Mouse (Mus musculus): ENCODE data around the gene Hist1h4b.
"Not testable (repeated sequence)": the region's sequence is repeated elsewhere in the genome, so short reads cannot be mapped to it uniquely, and the experiment has no call there.

Gene Hist1h4b

GRCm38 (mm10) chr13:23756790-23757189 is at the start of gene Hist1h4b:
Gene Hist1h4b (plus strand): TSS chr13:23757013.
- DNase-seq (ENCODE audit: low read depth, low spot score) = no peak

DNA sequence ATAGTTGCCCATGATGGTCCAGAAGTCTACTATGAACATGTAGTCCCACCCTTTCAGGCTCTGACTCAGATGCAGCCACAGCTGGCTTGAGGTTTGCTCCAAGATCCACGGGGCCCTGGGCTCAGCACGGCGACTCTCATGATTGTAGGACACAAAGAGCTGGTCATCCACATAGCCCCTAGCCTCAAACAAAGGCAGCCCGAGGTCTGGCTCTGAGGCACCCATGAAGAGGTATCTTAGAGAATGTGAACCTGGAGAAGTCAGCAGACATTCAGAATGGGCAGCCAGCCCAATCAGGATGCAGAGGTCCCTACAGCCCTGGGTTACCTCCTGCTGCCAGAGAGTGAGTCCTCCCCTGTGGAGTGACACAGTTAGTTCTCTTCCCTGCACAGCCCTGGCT is 48.8 kb upstream of the Hist1h4b start:
- DNase-seq (ENCODE audit: low read depth, low spot score) = no peak

DNA sequence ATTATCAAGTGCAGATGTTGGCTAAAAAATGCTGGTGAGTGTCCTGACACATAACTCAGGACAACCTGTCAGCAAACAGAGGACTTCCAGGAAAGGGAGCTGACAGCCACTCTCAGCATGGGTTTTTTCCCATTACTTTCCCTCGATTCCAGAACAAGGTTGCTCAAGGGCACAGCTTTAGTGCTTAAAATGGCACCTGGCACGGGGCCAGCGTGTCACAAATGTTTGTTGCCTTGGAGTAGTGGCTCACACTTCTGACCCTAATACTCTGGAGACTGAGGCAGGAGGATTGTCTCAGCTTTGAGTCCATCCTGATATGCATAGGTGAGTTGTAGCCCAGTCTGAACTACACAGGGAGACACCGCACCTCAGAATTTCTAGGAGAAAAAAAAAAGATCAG is 48.2 kb upstream of the Hist1h4b start:
- DNase-seq (ENCODE audit: low read depth, low spot score) = no peak

DNA sequence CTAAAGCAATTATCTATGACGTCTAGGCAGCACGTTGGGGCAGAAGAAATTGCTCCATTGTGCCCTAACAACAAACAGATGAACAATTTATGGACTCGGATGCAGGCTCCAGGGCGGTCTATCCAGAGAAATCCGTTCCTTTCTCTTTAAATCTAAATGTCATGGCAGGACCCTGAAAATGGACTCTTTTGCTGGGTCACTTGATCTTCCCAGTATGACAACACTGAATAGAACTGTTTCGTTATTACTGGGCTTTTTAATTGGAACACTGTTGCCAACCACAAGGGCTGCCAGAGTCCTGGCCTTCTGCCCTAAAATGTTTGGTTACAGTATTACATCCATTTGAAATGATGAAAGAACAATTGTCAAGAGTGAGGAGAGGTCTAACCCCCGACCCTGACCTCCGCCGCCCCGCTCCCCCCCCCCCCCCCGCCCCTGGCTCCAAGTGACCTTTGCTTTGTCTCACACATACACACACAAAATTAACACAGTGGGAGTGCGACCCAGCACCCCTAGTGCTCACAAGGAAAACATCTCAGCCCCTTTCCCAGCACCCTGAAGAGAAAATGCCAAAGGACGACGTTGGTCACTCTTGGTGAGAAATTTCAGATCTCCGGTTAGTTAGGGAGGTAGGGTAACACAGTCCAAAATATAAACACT is 47.0 kb upstream of the Hist1h4b start:
- no peak for DNase-seq (ENCODE audit: low read depth, low spot score)

- no peak for DNase-seq (ENCODE audit: low read depth, low spot score)
Observed at GRCm38 (mm10) chr13:23710374-23711089, 46.3 kb upstream of the Hist1h4b start, which contains the start of gene Hfe. Gene Hfe (minus strand): TSS chr13:23710854.

DNA sequence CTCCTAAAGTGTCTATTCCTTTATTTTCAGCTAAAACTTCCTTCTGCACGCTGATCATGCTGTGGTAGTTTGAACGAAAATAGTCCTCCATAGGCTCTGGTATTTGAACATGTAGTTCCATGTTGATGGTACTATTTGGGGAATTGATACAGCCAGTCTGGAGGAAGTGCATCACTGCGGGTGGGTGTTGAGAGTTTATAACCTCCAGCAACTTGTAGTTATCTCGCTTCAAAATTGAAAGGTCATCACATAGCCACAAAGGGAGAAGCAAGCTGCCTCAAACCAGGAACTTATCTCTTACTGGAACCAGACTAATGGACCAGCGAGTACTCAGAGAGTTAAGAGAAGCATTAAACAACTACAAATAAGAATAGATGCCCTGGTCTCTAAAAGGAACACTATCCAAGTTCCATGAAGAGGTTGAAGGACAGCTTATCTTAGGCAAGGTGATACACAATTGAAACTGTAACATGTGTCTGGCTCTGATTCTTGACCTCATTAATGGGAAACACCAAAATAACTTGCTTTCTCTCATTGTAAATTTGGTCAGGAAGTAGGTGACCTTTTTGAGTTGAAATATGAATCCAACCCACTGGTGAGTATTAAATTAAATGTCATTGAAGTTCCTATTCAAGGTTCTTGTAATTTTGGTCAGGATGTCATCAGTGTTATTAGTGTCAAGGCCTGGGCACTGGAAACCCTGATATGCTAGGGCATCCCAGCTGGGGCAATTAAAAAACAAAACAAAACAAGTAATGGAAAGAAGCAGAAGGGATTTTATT is 40.4 kb upstream of the Hist1h4b start:
- no peak for DNase-seq (ENCODE audit: low read depth, low spot score)

DNA sequence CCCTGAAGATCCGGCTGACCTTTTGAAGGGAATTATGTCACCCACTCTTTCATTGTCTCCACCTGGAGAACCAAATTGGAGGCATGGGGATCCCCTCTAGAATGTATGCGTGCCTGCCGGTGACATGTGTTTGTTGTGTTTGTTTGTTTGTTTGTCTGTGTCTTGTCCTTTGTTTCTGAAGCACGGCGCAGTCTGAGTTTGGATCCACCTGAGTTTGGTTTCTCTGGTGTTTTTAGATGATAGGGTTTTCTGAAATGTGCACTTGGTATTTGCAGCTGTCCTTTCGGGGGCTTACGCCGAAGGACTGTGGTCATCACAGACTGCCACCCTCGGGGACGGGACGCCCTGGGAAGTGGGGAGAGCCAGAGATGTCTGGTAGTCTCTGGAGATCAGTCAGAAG is 39.6 kb upstream of the Hist1h4b start:
- DNase-seq (ENCODE audit: low read depth, low spot score) = no peak

DNA sequence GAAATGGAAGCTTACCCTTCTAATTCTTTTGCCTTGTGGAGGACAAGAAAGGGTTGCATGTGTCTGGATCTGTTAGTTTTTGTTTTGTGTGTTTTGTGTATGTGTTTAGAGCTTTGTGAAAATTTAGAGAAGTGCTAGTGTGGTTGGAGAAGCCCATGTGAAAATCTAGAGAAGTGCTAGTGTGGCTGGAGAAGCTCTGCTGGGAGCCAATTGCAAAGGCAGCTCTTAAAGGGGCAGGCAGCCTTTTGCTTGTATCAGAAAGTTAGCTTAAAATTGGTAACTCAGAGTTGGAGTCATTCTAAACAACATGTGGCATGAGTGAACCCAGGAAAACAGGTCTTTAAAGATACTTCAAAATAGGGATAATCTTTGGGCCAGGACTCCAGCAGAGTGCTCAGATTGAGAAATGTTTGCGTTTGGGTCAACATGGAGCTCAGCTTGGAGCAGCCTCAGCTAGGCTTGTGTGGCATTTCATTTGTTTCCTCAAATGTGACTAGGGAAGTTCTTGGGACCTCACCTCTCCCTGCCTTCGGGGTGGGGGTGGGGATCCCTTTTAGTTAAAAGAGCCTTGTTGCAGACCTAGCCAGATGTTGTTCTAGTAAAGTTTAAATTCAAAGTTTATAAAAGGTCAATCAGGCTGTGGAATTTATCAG is 39.1 kb upstream of the Hist1h4b start:
- not testable (repeated sequence) for DNase-seq (ENCODE audit: low read depth, low spot score)

DNA sequence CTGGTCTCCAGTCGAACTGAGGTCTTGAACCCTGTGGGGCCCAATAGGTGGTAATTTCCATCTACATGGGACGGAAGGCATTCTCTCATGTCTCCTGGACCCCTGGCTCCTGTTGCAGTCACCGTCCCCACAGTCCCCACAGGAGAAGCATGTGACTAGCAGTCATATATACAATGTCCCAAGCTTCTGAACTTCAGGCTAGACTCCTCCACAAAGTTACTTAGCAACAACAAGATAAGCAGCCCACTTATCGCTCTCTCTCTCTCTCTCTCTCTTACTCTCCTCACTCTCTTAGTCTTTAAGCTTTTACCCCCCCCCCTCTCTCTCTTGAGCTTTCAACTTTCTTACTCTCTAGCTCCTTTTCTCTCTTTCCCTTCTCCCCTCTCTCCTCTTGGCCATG is 32.6 kb upstream of the Hist1h4b start:
- DNase-seq (ENCODE audit: low read depth, low spot score) = no peak

DNA sequence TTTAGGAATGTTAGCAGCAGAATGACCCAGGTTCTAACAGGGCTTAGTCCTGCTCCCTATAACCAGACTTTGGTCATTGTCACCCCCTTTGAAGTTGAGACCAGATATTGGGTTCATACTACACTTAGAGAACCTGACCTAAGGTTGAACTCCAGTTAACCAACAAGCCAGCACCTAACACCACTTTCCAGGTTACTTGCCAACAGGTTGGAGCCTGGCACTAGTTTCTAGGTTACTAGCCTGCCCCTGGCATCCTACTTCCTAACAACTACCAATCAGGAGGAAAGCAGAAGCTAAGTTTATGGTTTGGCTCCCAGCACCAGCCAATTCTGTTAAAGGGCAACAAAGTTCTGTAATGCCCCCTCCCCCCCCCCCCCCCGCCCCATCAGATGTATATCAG is 31.6 kb upstream of the Hist1h4b start:
- no peak for DNase-seq (ENCODE audit: low read depth, low spot score)

GRCm38 (mm10) chr13:23728472-23729191 is 28.2 kb upstream of the Hist1h4b start:
- no peak for DNase-seq (ENCODE audit: low read depth, low spot score)

DNA sequence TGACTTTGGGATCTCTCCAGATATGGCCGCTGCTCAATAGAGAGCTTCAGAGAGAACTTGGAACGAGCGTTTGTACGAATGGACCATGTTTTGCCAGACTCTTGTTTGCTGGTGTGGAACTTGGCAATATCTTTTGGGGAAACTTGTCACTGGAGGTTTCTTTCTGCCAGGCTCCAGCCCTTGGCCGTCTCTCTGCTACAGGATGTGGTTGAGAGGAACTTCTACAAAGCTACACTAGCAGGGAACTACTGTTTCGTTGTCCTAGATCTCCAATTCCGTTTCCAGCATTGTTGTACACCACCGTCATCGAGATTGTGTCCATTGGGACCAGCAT is 27.7 kb upstream of the Hist1h4b start:
- no peak for DNase-seq (ENCODE audit: low read depth, low spot score)

GRCm38 (mm10) chr13:23729706-23730105 is 27.1 kb upstream of the Hist1h4b start:
- DNase-seq (ENCODE audit: low read depth, low spot score) = no peak

DNA sequence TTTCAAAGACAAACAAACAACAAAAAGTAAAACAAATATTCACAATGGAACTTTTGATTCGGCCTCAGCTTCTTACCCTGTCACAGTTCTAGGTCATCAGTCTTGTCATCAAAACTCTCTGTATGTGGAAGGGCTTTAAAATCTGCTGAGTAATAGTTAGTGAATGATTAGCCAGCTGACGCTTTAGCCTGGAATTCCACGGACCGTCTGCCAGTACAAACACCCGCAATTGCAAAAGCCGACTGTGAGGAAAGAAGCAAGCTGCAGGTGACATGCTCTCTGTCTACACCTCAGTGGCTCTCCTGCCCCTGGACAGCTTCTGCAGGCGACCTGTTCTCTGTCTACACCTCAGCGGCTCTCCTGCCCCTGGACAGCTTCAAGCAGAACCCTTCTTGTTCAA is 26.3 kb upstream of the Hist1h4b start:
- no peak for DNase-seq (ENCODE audit: low read depth, low spot score)

- DNase-seq (ENCODE audit: low read depth, low spot score) = no peak
Observed at GRCm38 (mm10) chr13:23732156-23732804, 24.5 kb upstream of the Hist1h4b start.

- DNase-seq (ENCODE audit: low read depth, low spot score) = no peak
Observed at GRCm38 (mm10) chr13:23737091-23737490, 19.7 kb upstream of the Hist1h4b start.

GRCm38 (mm10) chr13:23738041-23738440 is 18.8 kb upstream of the Hist1h4b start:
- no peak for DNase-seq (ENCODE audit: low read depth, low spot score)

DNA sequence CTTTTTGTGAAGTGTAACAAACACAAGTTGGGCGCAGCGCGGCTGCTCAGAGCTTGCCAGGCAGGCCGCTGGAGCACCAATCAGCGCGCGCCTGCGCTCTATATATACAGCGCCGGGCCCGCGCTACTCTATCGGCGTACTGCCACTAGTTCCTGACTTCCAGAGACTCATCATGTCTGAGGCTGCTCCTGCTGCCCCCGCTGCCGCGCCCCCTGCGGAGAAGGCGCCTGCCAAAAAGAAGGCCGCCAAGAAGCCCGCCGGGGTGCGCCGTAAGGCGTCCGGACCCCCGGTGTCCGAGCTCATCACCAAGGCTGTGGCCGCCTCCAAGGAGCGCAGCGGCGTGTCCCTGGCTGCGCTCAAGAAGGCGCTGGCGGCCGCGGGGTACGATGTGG is 18.1 kb upstream of the Hist1h4b start, which contains the start of gene Hist1h1c:
Hist1h1c (plus strand) TSS at position 132 of the 392 bp plus-strand sequence.
- DNase-seq (ENCODE audit: low read depth, low spot score) = peak; percentile 74

- no peak for DNase-seq (ENCODE audit: low read depth, low spot score)
Observed at GRCm38 (mm10) chr13:23739069-23739921, 17.5 kb upstream of the Hist1h4b start.

DNA sequence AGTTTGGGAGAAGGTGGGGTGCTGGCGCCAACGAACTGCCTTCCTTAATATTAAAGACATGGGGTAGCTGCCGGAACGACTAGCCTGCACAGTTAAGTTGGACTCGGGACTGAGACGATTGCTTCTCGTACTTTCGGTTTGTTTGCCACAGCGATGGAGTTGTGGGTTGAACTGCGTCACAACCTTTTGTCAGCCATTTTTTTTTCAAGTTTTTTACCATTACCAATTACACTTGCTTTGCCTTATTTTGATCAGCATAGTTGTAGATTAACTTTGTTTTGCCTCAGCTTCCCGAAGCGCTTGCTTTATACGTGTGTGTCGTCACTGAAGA is 16.9 kb upstream of the Hist1h4b start:
- no peak for DNase-seq (ENCODE audit: low read depth, low spot score)

Data from retina, postnatal 7 days (tissue).